Mouse (Mus musculus) liver, postnatal 0 days (tissue): ENCODE measurements around the gene Micu2.

Source experiments
- CTCF ChIP-seq: sonication (generic); IDR thresholded peaks from 2 replicates; pipeline ENCODE4 v1.5.1; 2016; ENCODE audit warnings: antibody characterized with exemption, low read depth
- EP300 ChIP-seq: IDR thresholded peaks from 2 replicates; pipeline ENCODE4 v1.6.1; 2016; ENCODE audit warnings: antibody characterized with exemption, low read depth, mild to moderate bottlenecking

GRCm38 (mm10) chr14:57866676-57867276 is 132.3 kb downstream of the Micu2 start:
- TF ChIP-seq CTCF (no peak), EP300 (no peak)
